Mouse (Mus musculus) testis, adult 2 months (tissue): ENCODE data around the gene Gm3415. TPM values are rescaled to one million over a fixed set of nuclear protein-coding genes. Genes with fewer than 3 reads are reported as not detected.
"Not testable (repeated sequence)": the region's sequence is repeated elsewhere in the genome, so short reads cannot be mapped to it uniquely, and the experiment has no call there.

ENCODE experiments used
- H3K27ac ChIP-seq: fragments of 200-500 bp; 2 replicates; pipeline ENCODE4 v1.5.1; 2012; ENCODE audit warnings: low read depth, low read length; ENCODE audit not compliant: control insufficient read depth, insufficient read depth
- H3K27me3 ChIP-seq: fragments of 200-500 bp; 2 replicates; pipeline ENCODE4 v1.6.1; 2012; ENCODE audit warnings: mild to moderate bottlenecking, low read length, moderate library complexity; ENCODE audit not compliant: control insufficient read depth, insufficient read depth
- H3K36me3 ChIP-seq: fragments of 200-500 bp; 2 replicates; pipeline ENCODE4 v1.6.1; 2012; ENCODE audit warnings: mild to moderate bottlenecking, low read length; ENCODE audit not compliant: control insufficient read depth, insufficient read depth
- H3K4me1 ChIP-seq: fragments of 200-500 bp; 2 replicates; pipeline ENCODE4 v1.6.1; 2012; ENCODE audit warnings: low read length; ENCODE audit not compliant: control insufficient read depth, insufficient read depth
- H3K4me3 ChIP-seq: fragments of 200-500 bp; 2 replicates; pipeline ENCODE4 v1.5.1; 2012; ENCODE audit warnings: low read depth, mild to moderate bottlenecking, low read length, moderate library complexity, mixed read lengths; ENCODE audit not compliant: control insufficient read depth
- CTCF ChIP-seq: fragments of 200-500 bp; IDR thresholded peaks from 2 replicates; pipeline ENCODE4 v1.5.1; 2012; ENCODE audit warnings: low read depth, mild to moderate bottlenecking, inconsistent platforms, low read length, moderate library complexity; ENCODE audit not compliant: control insufficient read depth, insufficient read depth, insufficient replicate concordance
- POLR2A ChIP-seq: fragments of 200-500 bp; IDR thresholded peaks from 2 replicates; pipeline ENCODE4 v1.6.1; 2012; ENCODE audit warnings: low read depth, mild to moderate bottlenecking, inconsistent platforms, low read length, moderate library complexity; ENCODE audit not compliant: control insufficient read depth
- polyA plus RNA-seq: library from polyadenylated mRNA; depleted of rRNA; stranded (reverse); fragments of >200 nt; gene quantifications from 2 replicates; pipeline ENCODE4 v1.2.3, GENCODE M21; 2012

Gene Gm3415
- polyA plus RNA-seq, 1 experiment, result 40.1 TPM

GRCm38 (mm10) chr5:146592580-146592979 is 36.6 kb downstream of the Gm3415 start:
- TF ChIP-seq POLR2A, result no peak
- TF ChIP-seq CTCF, result no peak
- no peaks in the 10 kb centered on the region for H3K4me1 ChIP-seq
- H3K27ac ChIP-seq, result no peak overlapping the region
- H3K27me3 ChIP-seq, result no peaks in the 10 kb centered on the region
- no peak overlapping the region for H3K4me3 ChIP-seq
- no peaks in the 10 kb centered on the region for H3K36me3 ChIP-seq

- H3K4me3 ChIP-seq, result no peak overlapping the region
- H3K27ac ChIP-seq, result no peak overlapping the region
- TF ChIP-seq CTCF (no peak), POLR2A (no peak)
- H3K27me3 ChIP-seq, result no peaks in the 10 kb centered on the region
- no peaks in the 10 kb centered on the region for H3K4me1 ChIP-seq
- no peaks in the 10 kb centered on the region for H3K36me3 ChIP-seq
These were observed 40.9 kb downstream of the Gm3415 start for GRCm38 (mm10) chr5:146596612-146597502.

GRCm38 (mm10) chr5:146597503-146597874 is 41.6 kb downstream of the Gm3415 start:
- TF ChIP-seq POLR2A (no peak), CTCF (no peak)
- Histone ChIP-seq H3K27me3 (no peaks in the 10 kb centered on the region), H3K27ac (no peak overlapping the region), H3K4me3 (no peak overlapping the region), H3K4me1 (no peaks in the 10 kb centered on the region), H3K36me3 (no peaks in the 10 kb centered on the region)

GRCm38 (mm10) chr5:146598215-146599119 is 42.5 kb downstream of the Gm3415 start:
- TF ChIP-seq CTCF (no peak), POLR2A (no peak)

GRCm38 (mm10) chr5:146599216-146599615 is 43.3 kb downstream of the Gm3415 start:
- not testable (repeated sequence) for H3K4me1 ChIP-seq, H3K27me3 ChIP-seq, H3K36me3 ChIP-seq, H3K27ac ChIP-seq, H3K4me3 ChIP-seq

More at GRCm38 (mm10) chr5:146598215-146599119, 42.5 kb downstream of the Gm3415 start:
- Histone ChIP-seq H3K27me3 (no peaks in the 10 kb centered on the region), H3K4me3 (no peak overlapping the region), H3K27ac (no peak overlapping the region), H3K36me3 (no peaks in the 10 kb centered on the region), H3K4me1 (no peaks in the 10 kb centered on the region)

GRCm38 (mm10) chr5:146599970-146600369 is 44.0 kb downstream of the Gm3415 start:
- Histone ChIP-seq H3K4me3 (no peak overlapping the region), H3K27me3 (no peaks in the 10 kb centered on the region), H3K36me3 (no peaks in the 10 kb centered on the region), H3K27ac (no peak overlapping the region), H3K4me1 (no peaks in the 10 kb centered on the region)
- no peak for TF ChIP-seq POLR2A
- no peak for TF ChIP-seq CTCF

- H3K4me3 ChIP-seq, result no peak overlapping the region
- H3K36me3 ChIP-seq, result no peaks in the 10 kb centered on the region
- H3K27me3 ChIP-seq, result no peaks in the 10 kb centered on the region
- H3K27ac ChIP-seq, result no peak overlapping the region
- TF ChIP-seq CTCF, result no peak
- TF ChIP-seq POLR2A, result no peak
- no peaks in the 10 kb centered on the region for H3K4me1 ChIP-seq
These were observed 50.3 kb downstream of the Gm3415 start for GRCm38 (mm10) chr5:146606221-146606620.
